Mouse (Mus musculus) bone marrow, adult 2 months (tissue): ENCODE results near the gene Bhlhe23.

ENCODE experiments used
- CTCF ChIP-seq: fragments of 200-500 bp; IDR thresholded peaks from 2 replicates; pipeline ENCODE4 v1.5.1; 2011; ENCODE audit warnings: low read length, control low read depth; ENCODE audit not compliant: control insufficient read depth, insufficient read depth
- POLR2A ChIP-seq: fragments of 200-500 bp; IDR thresholded peaks from 2 replicates; pipeline ENCODE4 v1.6.1; 2011; ENCODE audit warnings: low read depth, mild to moderate bottlenecking, control low read depth, low read length, borderline replicate concordance; ENCODE audit not compliant: control insufficient read depth

GRCm38 (mm10) chr2:180735232-180735631 is 41.5 kb downstream of the Bhlhe23 start:
- TF ChIP-seq POLR2A = no peak
- TF ChIP-seq CTCF = no peak
